Mouse (Mus musculus): ENCODE measurements around the gene Kcna7.
"Not testable (repeated sequence)": the region's sequence is repeated elsewhere in the genome, so short reads cannot be mapped to it uniquely, and the experiment has no call there.

Kcna7 gene

GRCm38 (mm10) chr7:45405091-45406075, at the start of gene Kcna7:
Gene Kcna7, plus strand, starts transcription at chr7:45405653.
- DNase-seq (ENCODE audit: low spot score in 2 of 2), result peak in 1 of 2 experiments; percentile 71

DNA sequence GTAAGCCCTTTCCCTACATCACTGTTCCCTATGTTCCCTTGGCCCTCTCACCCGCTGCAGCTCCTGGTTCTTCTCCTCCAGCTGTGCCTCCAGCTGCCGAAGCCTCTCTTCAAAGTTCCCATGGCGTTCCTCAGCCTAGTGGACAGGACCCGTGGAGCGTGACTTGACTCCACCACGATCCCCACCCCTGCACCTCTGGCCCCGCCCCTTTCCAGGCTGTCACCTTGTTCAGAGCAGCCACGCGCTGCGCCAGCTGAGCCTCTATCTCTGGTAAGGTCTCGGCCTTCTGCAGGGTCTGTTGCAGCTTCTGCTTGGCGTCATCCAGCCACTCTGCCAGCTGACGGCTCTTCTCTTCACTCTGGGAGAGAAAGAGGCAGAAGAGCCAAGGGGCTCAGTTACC, 49.4 kb upstream of the Kcna7 start:
- DNase-seq (ENCODE audit: low spot score in 2 of 2), result no peak

- not testable (repeated sequence) for DNase-seq (ENCODE audit: low spot score in 2 of 2)
Observed at GRCm38 (mm10) chr7:45359081-45359480, 46.4 kb upstream of the Kcna7 start.

- DNase-seq (ENCODE audit: low spot score in 2 of 2), result no peak
Observed at GRCm38 (mm10) chr7:45360404-45361125, 44.9 kb upstream of the Kcna7 start.

- DNase-seq (ENCODE audit: low spot score in 2 of 2), result peak; percentile 58 to 84
Observed at GRCm38 (mm10) chr7:45361243-45361804, 44.1 kb upstream of the Kcna7 start.

- no peak for DNase-seq (ENCODE audit: low spot score in 2 of 2)
Observed at GRCm38 (mm10) chr7:45362801-45363200, 42.7 kb upstream of the Kcna7 start.

DNA sequence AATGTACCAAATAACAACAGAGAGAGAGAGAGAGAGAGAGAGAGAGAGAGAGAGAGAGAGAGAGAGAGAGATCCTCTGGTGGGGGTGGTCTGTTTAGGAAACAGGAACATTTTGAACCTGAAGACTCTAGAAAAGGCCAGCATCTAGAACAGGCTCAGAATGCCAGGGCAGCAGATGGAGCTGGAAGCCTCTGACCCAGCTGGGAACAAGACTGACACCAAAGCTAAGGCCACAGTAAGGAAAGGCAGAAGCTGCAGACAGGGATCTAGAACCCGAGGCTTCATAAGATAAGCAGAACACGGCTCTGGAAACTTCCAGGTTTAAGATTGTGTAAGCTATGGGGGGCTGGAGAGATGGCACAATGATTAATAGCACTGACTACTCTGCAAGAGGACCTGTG, 41.5 kb upstream of the Kcna7 start:
- no peak for DNase-seq (ENCODE audit: low spot score in 2 of 2)

DNA sequence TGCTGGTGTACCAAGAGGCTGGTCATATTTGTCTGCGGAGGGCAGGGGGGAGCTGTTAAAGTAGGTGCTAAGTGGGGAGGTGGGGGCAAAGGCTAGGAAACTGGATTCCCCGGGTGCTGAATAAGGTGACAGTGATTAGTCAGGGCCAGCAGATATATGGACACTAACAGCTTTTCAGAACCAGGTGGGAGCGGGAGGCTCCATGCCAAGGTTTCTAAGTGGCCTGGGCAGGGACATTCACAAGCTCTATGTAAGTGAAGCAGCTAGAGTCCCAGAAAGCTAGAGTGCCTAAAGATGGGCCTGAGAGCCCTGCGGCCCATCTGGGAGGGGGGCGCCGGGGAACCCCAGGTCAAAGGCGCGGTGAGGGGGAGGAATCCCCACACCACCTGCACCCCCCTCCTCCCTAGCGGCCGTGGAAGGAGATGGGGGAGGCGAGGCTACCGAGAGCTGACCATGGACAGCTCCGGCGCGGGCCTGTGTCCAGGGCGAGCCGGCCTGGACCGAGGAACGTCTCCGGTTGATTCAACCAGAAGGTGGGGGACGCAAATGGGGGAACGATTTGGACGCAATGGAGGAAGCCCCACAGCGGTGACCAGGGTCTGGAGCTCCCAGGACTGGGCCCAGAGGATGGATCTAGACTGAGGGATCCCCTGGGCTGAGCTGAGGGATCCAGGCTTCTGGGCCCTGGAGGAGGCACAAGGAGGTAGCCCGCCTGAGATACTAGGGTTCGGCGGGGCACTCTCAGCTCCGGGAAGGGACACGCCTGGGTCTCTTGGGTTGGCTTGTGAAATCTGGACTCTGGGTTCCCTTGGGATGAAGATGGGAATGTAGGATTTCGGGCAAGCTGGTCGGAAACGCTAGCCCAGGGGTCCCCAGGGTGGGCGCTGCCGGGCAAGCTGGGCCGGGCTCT, 39.5 kb upstream of the Kcna7 start:
- peak in 1 of 2 experiments; percentile 51 for DNase-seq (ENCODE audit: low spot score in 2 of 2)

GRCm38 (mm10) chr7:45366652-45367019, 38.8 kb upstream of the Kcna7 start, which contains the start of gene Ppfia3:
Gene Ppfia3, minus strand, starts transcription at chr7:45367019.
- DNase-seq (ENCODE audit: low spot score in 2 of 2), result peak in 1 of 2 experiments; percentile 68

DNA sequence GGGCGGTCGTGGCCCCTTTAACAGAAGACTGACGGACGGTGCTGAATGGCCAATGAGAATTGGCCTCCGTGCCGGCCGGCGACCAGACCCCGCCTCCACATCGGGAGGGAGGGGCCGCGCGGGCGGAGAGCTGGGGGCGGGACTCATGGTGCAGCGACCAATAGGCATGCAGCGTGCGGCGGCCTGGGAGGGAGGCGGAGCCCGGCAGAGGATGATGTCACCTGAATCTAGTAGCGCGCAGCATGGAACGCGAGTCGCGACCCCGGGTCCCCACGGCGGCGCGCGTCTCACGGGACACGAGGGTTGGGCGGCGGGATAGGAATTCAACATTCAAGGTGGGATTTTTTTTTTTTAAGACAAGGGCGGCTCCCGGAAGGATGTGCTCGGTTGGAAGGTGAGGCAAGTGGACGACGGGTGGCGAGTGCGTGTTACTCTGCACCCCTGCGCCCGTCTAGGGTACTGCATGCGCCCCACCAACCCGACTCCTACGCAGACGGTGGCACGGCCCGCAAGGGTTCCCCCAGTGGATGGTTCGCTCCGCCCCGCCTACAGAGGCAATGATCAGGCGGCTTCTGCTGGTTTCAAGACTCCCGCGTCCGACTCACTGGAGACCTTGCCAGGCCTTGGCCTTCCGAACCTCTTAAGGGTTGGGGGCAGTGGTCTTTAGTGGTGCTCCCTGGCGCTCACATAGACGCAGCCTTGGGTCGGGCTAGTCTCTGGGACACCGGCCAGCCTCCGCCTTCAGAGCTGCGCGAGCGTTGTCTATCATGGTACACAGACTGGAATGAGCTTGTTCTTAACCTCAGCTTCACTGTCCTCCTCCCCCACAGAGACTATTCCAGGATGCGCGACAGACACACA, 38.2 kb upstream of the Kcna7 start:
- DNase-seq (ENCODE audit: low spot score in 2 of 2), result peak; percentile 98

DNA sequence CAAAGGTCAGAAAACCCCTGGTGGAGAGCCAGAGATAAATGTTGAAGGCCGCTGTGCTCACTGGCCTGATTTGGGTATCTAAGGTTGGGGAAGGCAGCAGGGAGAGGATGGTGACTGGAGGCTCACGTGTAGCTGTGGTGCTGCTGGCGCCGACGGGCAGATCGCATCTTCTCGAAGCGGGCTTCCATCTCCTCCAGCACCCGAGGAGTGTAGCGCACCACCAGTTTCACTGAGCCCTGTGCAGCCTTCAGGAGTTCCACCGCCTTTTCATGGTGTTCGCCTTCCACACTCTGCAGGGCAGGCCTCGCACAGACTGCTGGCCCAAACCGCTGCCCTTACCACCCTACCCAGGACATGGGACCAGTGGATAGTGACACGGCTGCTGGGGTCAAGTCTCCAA, 37.3 kb upstream of the Kcna7 start:
- DNase-seq (ENCODE audit: low spot score in 2 of 2), result no peak

GRCm38 (mm10) chr7:45369022-45369745, 36.3 kb upstream of the Kcna7 start:
- DNase-seq (ENCODE audit: low spot score in 2 of 2), result no peak

- DNase-seq (ENCODE audit: low spot score in 2 of 2), result peak in 1 of 2 experiments; percentile 28
Observed at GRCm38 (mm10) chr7:45369836-45370474, 35.5 kb upstream of the Kcna7 start.

DNA sequence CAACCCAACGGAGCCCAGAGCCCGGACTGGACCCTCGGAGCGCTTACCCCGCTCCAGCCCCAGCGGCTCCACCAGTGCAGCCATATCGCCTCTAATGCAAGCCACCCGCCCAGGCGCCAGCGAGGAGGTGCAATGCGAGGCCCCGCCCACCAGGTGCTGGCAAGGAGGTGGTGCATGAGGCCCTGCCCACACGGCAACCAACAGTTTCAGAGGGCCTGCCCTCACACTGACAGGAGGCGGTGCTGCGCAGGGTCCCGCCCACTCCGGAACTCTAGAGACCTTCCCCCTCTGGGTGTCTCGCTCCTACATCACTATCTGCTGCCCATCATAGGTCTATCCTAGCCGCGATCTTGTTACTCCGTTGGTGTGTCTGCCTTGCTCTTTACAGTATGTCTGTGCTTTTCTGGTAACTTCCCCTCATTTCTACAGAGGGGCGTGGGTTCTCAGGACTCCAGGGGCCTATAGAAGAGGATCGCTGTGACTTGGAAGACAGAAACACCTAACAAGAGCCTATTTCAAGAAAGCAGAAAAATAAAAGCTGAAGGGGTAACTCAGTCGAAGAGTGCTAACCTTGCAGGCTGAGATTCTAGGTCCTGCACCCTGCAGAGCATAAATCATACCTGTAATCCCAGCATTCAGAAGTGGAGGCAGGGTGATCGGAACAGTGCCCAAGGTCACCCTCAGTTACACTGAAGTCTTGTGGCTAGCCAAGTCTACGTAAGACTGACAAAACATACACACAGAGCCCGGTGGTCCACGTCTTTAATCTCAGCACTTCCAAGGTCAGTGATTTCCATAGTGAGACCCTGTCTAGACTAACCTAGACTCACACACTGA, 34.8 kb upstream of the Kcna7 start, which contains the start of gene Lin7b:
Gene Lin7b, minus strand, starts transcription at position 109 of the 837 bp plus-strand sequence.
- peak; percentile 74 to 82 for DNase-seq (ENCODE audit: low spot score in 2 of 2)

- DNase-seq (ENCODE audit: low spot score in 2 of 2), result no peak
Observed at GRCm38 (mm10) chr7:45372371-45372770, 33.1 kb upstream of the Kcna7 start.

GRCm38 (mm10) chr7:45374620-45375019, 30.8 kb upstream of the Kcna7 start:
- DNase-seq (ENCODE audit: low spot score in 2 of 2), result no peak

- no peak for DNase-seq (ENCODE audit: low spot score in 2 of 2)
Observed at GRCm38 (mm10) chr7:45376057-45376456, 29.4 kb upstream of the Kcna7 start.

GRCm38 (mm10) chr7:45386077-45386476, 19.4 kb upstream of the Kcna7 start:
- no peak for DNase-seq (ENCODE audit: low spot score in 2 of 2)
